Mouse (Mus musculus): ENCODE results near the gene Sgms1. TPM values are rescaled to one million over a fixed set of nuclear protein-coding genes. Genes with fewer than 3 reads are reported as not detected.

Sgms1 gene
- polyA plus RNA-seq, 2 experiments, result 20.8 to 36.8 TPM

GRCm38 (mm10) chr19:32186594-32187092, 202.9 kb downstream of the Sgms1 start:
- H3K9me3 ChIP-seq (ENCODE audit: control insufficient read depth, low read length), result no peaks in the 10 kb centered on the region
- peaks cover 13% of the 10 kb centered on the region; the same call in 1 of the 2 replicates for H3K4me1 ChIP-seq (ENCODE audit: control insufficient read depth, insufficient read depth, low read length)
- TF ChIP-seq POLR2A (IDR thresholded peaks at IDR 0.05; ENCODE audit: borderline replicate concordance, extremely low read depth, insufficient read depth, insufficient read length), result no peak
- no peak for DNase-seq (ENCODE audit: low spot score)
- H3K27ac ChIP-seq (replicated peaks; ENCODE audit: low read depth, low read length), result no peak overlapping the region
- H3K4me3 ChIP-seq (replicated peaks; ENCODE audit: low read length), result no peak overlapping the region
- ATAC-seq (ENCODE audit: low FRiP score, low read depth), result no peak
- WGBS, result 84% methylated on average over 8 of the region's 8 CpGs
- H3K27me3 ChIP-seq (ENCODE audit: control insufficient read depth, insufficient read depth, low read length), result no peaks in the 10 kb centered on the region
- H3K9ac ChIP-seq (ENCODE audit: low read depth, low read length, severe bottlenecking), result no peak overlapping the region
- H3K4me2 ChIP-seq (replicated peaks; ENCODE audit: low read depth, low read length, severe bottlenecking), result no peak overlapping the region
- no peaks in the 10 kb centered on the region for H3K36me3 ChIP-seq (ENCODE audit: control insufficient read depth, insufficient read depth, low read length)

GRCm38 (mm10) chr19:32183005-32183404, 206.5 kb downstream of the Sgms1 start:
- Histone ChIP-seq H3K9me3 (ENCODE audit: control insufficient read depth, low read length) (no peaks in the 10 kb centered on the region), H3K27ac (replicated peaks; ENCODE audit: low read depth, low read length) (no peak overlapping the region), H3K4me3 (replicated peaks; ENCODE audit: low read length) (no peak overlapping the region), H3K4me2 (replicated peaks; ENCODE audit: low read depth, low read length, severe bottlenecking) (no peak overlapping the region), H3K9ac (ENCODE audit: low read depth, low read length, severe bottlenecking) (no peak overlapping the region), H3K36me3 (ENCODE audit: control insufficient read depth, insufficient read depth, low read length) (no peaks in the 10 kb centered on the region), H3K27me3 (ENCODE audit: control insufficient read depth, insufficient read depth, low read length) (no peaks in the 10 kb centered on the region), H3K4me1 (ENCODE audit: control insufficient read depth, insufficient read depth, low read length) (peaks cover 14% of the 10 kb centered on the region)
- TF ChIP-seq POLR2A (IDR thresholded peaks at IDR 0.05; ENCODE audit: borderline replicate concordance, extremely low read depth, insufficient read depth, insufficient read length), result no peak
- ATAC-seq (ENCODE audit: low FRiP score, low read depth) (no peak), DNase-seq (ENCODE audit: low spot score) (no peak)
- WGBS, result 94% methylated on average over 4 of the region's 4 CpGs

GRCm38 (mm10) chr19:32182471-32182870, 207.0 kb downstream of the Sgms1 start:
- H3K36me3 ChIP-seq (ENCODE audit: control insufficient read depth, insufficient read depth, low read length), result no peaks in the 10 kb centered on the region
- 89% methylated on average over 5 of the region's 5 CpGs for WGBS
- H3K9me3 ChIP-seq (ENCODE audit: control insufficient read depth, low read length), result no peaks in the 10 kb centered on the region
- no peak for TF ChIP-seq POLR2A (IDR thresholded peaks at IDR 0.05; ENCODE audit: borderline replicate concordance, extremely low read depth, insufficient read depth, insufficient read length)
- no peak overlapping the region for H3K9ac ChIP-seq (ENCODE audit: low read depth, low read length, severe bottlenecking)
- H3K4me2 ChIP-seq (replicated peaks; ENCODE audit: low read depth, low read length, severe bottlenecking), result no peak overlapping the region
- H3K4me3 ChIP-seq (replicated peaks; ENCODE audit: low read length), result no peak overlapping the region
- DNase-seq (ENCODE audit: low spot score), result no peak
- no peak overlapping the region for H3K27ac ChIP-seq (replicated peaks; ENCODE audit: low read depth, low read length)
- peaks cover 10% of the 10 kb centered on the region; the same call in 1 of the 2 replicates for H3K4me1 ChIP-seq (ENCODE audit: control insufficient read depth, insufficient read depth, low read length)
- ATAC-seq (ENCODE audit: low FRiP score, low read depth), result no peak
- no peaks in the 10 kb centered on the region for H3K27me3 ChIP-seq (ENCODE audit: control insufficient read depth, insufficient read depth, low read length)

- no peaks in the 10 kb centered on the region for H3K9me3 ChIP-seq (ENCODE audit: control insufficient read depth, low read length)
- TF ChIP-seq POLR2A (IDR thresholded peaks at IDR 0.05; ENCODE audit: borderline replicate concordance, extremely low read depth, insufficient read depth, insufficient read length), result no peak
- DNase-seq (ENCODE audit: low spot score), result no peak
- H3K4me2 ChIP-seq (replicated peaks; ENCODE audit: low read depth, low read length, severe bottlenecking), result no peak overlapping the region
- H3K9ac ChIP-seq (ENCODE audit: low read depth, low read length, severe bottlenecking), result no peak overlapping the region
- H3K36me3 ChIP-seq (ENCODE audit: control insufficient read depth, insufficient read depth, low read length), result no peaks in the 10 kb centered on the region
- WGBS, result 85% methylated on average over 12 of the region's 12 CpGs
- peaks cover 10% of the 10 kb centered on the region; the same call in 1 of the 2 replicates for H3K4me1 ChIP-seq (ENCODE audit: control insufficient read depth, insufficient read depth, low read length)
- H3K27me3 ChIP-seq (ENCODE audit: control insufficient read depth, insufficient read depth, low read length), result no peaks in the 10 kb centered on the region
- no peak overlapping the region for H3K27ac ChIP-seq (replicated peaks; ENCODE audit: low read depth, low read length)
- ATAC-seq (ENCODE audit: low FRiP score, low read depth), result no peak
- no peak overlapping the region for H3K4me3 ChIP-seq (replicated peaks; ENCODE audit: low read length)
Measured at GRCm38 (mm10) chr19:32181721-32182394, 207.7 kb downstream of the Sgms1 start.

GRCm38 (mm10) chr19:32180756-32181674, 208.5 kb downstream of the Sgms1 start:
- peaks cover 10% of the 10 kb centered on the region; the same call in 1 of the 2 replicates for H3K4me1 ChIP-seq (ENCODE audit: control insufficient read depth, insufficient read depth, low read length)
- no peaks in the 10 kb centered on the region for H3K9me3 ChIP-seq (ENCODE audit: control insufficient read depth, low read length)
- no peaks in the 10 kb centered on the region for H3K27me3 ChIP-seq (ENCODE audit: control insufficient read depth, insufficient read depth, low read length)
- no peak overlapping the region for H3K27ac ChIP-seq (replicated peaks; ENCODE audit: low read depth, low read length)
- DNase-seq (ENCODE audit: low spot score) (no peak), ATAC-seq (ENCODE audit: low FRiP score, low read depth) (no peak)
- no peak for TF ChIP-seq POLR2A (IDR thresholded peaks at IDR 0.05; ENCODE audit: borderline replicate concordance, extremely low read depth, insufficient read depth, insufficient read length)
- no peaks in the 10 kb centered on the region for H3K36me3 ChIP-seq (ENCODE audit: control insufficient read depth, insufficient read depth, low read length)
- H3K4me3 ChIP-seq (replicated peaks; ENCODE audit: low read length), result no peak overlapping the region
- no peak overlapping the region for H3K4me2 ChIP-seq (replicated peaks; ENCODE audit: low read depth, low read length, severe bottlenecking)
- H3K9ac ChIP-seq (ENCODE audit: low read depth, low read length, severe bottlenecking), result no peak overlapping the region
- 73% methylated on average over 14 of the region's 14 CpGs for WGBS
